Mouse (Mus musculus) urinary bladder, postnatal 36 days (tissue): ENCODE data around the gene Fbf1.
A peak's percentile ranks its signal among the peaks of the same experiment; 100 is the strongest.

Experiments used
- DNase-seq, 2 experiments: peaks; one replicate each; pipeline ENCODE4 v3.0.0; 2022; ENCODE audit warnings: low spot score in 2 of 2, mixed read lengths in 1 of 2

Gene Fbf1

DNA sequence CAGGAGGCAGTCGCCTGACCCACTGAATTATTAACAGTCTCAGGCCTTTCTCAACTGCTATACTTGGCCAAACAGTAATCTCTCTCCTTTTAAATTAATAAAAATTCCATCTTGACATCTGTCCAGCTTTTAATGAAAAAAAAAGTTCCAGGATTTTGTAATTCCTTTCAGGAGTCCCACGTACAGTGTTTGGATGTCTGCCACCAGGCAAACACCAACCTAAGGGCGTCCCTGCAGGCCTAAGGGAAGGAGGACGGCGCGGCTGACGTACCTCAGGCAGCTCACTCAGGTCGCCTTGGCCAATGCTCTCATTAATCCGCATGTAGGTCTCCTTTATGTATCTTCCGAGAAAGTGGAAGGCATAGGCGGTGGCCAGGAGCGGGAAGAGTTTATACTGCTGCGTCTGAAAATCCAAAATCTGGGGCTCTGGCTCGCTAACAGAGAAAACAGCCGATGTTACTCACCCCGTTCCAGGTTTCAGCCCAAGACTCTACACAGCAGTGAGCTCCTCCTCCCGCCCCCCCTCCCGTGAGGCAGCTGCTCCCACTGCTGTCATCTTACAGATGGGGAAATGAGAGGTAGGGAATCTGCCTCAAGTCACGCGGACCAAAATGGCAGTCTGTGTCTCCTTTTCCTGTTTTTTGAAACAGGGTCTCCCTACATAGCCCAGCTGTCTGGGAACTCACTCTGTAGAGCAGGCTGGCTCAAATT lies 10.6 kb upstream of the Fbf1 start:
- DNase-seq: no peak

DNA sequence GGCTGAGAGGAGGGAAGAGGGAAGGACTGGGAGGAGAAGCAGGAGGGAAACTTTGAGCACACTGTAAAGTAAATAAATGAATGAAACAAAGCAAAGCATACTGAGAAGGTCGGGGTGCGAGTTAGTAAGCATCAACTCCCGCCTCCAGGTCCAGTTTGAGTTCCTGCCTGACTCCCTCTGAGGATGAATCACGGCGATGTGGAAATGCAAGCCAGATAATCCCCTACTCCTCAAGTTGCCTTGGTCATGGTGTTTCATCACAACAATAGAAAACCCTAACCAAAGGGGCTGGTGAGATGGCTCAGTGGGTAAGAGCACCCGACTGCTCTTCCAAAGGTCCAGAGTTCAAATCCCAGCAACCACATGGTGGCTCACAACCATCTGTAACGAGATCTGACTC lies 8.0 kb upstream of the Fbf1 start:
- no peak for DNase-seq

DNA sequence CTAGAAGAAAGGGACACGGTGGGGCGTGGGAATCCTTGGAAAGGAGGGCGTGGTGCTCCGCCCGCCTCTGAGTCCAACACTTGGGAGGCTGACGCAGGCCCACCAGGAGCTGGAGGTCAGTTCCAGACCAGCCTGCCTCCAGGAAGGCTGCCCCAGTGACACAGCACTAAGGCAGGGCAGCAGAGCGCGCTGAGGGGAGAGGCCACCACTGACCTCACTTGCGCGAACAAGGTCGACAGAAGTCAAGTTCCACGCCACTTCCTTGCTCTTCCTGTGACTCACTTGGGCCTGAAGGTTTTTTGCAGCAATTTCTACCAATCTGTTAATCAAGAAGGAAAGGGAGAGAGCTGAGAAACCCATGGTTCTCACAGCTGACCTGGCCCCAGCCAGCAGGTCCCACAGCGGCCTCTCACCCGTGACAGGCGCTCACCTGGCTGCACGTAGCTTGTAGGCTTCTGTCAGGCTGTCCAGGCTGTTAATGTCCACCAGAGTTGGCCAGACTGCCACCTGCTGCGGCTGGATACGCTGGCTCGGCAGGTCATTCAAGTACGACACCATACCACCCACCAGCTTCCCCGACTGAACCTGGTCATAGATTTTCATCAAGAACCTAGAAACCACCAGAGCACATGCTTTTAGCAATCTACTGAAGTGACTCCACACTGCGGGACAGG lies 6.9 kb upstream of the Fbf1 start:
- DNase-seq: no peak

GRCm38 (mm10) chr11:116171959-116172358 lies 4.0 kb upstream of the Fbf1 start:
- DNase-seq: no peak

GRCm38 (mm10) chr11:116170003-116170800 lies 2.2 kb upstream of the Fbf1 start:
- no peak for DNase-seq

DNA sequence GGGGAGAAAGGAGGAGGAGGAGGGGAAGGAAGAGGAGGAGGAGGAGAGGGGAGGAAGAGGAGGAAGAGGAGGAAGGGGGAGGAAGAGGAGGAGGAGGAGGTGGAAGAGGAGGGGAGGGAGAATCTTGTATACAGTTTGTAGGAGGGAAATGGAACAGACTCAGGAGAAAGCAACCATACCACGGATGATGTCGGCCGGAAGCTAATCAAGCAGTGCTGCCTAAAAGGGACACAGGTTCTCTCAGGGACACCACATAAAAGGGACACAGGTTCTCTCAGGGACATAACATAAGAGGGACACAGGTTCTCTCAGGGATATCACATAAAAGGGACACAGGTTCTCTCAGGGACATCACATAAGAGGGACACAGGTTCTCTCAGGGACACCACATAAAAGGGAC lies 1.2 kb upstream of the Fbf1 start:
- no peak for DNase-seq

- no peak for DNase-seq
These were observed 734 bp downstream of the Fbf1 start for GRCm38 (mm10) chr11:116167232-116167631.

DNA sequence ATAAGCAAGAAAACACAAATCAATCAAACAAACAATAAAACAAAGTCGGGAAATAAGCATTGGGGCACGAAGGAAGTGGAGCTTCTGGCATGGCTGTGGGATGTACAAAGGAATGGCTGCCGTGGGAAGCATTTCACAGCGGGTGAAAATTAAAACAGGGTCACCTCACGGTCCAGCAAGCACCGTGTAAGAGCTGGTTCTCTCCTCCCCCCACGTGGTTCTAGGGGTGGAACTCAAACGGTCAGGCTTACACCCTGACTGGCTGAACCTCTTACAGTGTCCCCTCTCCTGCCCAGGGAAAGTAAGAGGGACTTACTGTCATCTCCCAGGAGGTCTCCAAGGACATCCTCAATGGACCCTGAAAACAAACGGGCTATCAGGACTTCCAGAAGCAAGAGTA lies 5.0 kb downstream of the Fbf1 start:
- no peak for DNase-seq

DNA sequence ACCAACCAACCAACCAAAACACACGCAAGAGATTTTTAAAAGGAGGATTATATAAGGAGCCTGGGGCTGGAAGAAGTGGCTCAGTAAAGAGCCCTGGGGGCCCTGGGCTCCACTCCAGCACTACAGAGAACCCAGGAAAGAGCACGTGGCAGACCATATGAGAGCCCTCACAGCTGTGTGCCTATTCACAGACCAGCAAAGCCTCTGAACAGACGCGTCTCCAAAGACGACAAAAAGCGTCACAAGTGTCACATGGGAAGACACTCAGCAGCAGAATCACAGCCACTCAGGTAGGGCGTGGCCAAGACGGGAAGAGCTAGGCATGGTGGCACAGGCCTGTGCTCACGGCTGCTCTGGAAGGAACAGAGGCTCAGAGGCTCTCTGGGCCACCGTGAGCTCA lies 5.8 kb downstream of the Fbf1 start:
- DNase-seq: no peak

- DNase-seq: peak; percentile 57 to 72
These were observed 6.7 kb downstream of the Fbf1 start for GRCm38 (mm10) chr11:116161312-116161711.

DNA sequence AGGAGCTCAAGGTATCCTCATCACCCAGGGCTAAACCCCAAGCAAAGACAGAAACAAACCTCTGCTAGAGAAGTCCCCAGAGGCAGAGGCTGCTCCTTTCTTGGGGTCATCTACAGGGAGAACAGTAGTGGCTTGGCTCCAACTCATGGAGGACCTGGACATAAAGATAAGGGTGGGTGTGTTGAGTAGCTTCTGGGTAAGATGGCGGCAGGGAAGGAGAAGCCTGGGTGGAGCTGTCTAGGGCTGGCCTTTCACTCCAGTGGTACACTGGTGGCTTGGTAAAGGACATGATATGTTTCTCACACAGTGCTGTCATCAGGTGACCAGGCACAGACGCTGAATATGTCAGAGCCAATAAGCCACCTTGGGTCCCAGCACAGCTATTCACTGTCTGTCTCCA lies 17.0 kb downstream of the Fbf1 start:
- no peak for DNase-seq

GRCm38 (mm10) chr11:116149341-116149740 lies 18.6 kb downstream of the Fbf1 start:
- DNase-seq: no peak

DNA sequence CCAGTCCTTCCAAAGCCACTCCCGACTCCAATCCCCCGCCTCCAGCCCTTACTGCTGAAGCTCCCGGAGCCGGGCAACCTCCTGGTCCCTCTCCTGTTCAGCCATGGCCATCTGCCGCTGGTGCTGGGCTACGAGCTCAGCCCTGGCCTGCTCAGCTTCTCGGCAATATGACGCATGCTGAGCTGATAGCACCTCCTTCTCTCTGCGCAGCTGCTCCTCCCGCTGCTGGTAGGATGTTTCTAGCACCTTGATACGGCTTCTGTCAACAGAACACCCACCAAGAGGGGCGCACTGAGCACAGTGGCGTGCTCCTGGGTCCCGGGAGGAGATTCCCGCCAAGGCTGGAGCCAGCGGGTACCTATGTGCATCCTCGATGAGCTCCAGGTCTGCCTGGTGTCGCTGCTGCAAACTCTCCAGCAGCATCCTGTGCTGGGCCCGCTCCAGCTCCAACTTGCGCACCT lies 19.2 kb downstream of the Fbf1 start:
- DNase-seq: no peak

DNA sequence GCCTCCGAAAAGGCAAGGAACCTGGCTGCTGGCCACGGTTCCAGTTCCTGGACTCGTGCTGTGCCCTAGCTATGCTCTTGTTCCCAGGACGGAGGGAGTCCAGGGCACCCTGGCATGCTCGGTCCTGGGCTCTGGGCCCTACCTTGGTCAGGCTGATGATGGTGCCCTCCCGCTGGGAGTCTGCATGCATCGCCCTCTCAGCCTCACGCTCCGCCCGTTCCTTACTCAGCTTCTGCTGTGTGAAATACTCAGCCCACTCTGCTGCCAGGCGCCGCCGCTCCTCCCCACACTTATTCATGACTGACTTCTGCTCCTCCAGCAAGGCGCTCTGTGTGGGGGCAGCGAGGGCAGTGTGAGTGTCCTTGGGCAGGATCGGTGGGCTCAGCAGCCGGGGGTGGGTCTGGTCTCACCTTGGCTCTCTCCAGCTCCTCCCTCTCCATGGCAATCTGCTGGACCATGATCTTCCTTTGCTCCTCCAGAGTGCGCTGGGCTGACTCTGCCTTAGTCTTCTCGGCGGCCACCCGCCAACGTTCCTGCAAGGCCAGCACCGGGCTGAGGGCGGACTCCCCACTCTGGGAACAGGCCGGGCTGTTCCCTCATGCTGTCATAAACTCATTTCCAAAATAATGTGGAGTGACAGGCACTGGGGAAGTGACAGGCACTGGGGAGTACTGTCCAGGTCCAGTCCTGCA lies 21.5 kb downstream of the Fbf1 start:
- DNase-seq: peak in 1 of 2 experiments; percentile 31

DNA sequence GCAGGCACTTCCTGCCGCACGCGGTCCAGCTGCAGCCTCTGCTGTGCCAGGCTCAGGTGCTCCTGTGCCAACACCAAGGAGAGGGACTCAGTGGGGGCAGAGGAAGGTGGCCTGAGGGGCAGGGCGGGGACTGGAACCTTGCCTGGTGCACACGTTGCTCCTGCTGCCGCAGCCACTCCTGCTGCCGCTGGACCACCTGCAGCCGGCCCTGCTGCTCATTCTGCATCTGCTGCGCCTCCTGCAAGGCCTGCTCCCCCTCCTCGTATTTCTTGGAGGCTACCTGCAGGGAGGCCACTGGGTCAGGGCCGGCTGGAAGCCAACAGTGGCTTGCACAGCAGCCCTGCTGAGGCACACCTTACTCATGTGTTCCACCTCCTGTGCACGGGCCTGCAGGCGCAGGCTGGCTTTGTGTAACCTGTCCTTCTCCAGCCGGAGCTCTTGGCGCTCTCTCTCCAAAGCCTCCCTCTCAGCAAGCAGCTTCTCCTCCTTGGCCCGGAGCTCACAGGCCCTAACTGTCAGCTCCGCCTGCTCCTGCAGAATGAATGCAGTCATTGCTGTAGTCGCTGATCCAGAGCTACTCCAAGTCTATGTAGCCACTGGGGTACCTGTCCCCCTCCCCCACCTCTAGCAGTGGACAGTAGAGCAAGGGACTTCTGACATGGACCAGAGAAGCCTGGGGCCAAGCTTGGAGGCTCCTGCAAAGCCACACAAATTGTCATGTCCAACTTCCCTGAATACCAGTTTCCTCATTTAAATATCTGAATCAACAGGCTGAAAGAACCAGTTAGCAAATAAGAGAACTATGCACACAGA lies 22.3 kb downstream of the Fbf1 start:
- DNase-seq: no peak

- no peak for DNase-seq
These were observed 24.5 kb downstream of the Fbf1 start for GRCm38 (mm10) chr11:116143468-116143867.

DNA sequence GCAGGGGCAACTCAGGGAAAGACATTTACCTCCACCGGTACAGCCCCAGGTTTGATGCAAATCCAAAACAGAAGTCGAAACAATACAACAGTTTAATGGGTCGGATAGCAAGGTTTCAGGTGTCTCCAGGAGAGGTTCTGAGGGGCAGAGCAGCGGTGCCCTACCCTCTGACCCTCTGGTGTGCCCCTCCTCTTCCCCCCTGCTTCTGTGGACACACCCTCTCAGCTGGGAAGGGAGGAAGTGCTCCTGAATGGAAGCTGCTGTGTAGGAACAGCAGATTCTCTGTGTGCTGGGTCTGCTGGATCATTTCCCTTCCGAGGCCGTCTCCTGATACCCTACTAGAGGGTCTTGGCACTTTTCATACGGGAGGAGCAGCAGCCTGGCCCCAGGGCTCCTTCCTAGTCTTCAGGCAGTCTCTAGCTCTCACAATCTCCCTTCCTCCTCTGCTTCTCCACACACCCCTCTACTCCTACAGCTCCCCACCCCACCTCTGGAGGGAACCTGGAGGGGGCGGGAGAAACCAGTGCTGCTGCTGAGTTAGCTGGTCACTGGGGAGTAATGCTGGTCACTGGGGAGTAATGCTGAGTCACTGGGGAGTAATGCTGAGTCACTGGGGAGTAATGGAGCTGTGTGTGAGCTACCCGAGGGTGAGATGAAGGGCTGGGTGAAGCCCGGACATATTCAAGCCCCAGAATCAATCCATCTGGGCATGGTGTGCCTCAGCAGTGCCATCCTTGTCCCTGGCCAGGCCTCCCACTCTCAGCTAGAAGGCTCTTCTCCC lies 25.6 kb downstream of the Fbf1 start:
- DNase-seq: no peak

DNA sequence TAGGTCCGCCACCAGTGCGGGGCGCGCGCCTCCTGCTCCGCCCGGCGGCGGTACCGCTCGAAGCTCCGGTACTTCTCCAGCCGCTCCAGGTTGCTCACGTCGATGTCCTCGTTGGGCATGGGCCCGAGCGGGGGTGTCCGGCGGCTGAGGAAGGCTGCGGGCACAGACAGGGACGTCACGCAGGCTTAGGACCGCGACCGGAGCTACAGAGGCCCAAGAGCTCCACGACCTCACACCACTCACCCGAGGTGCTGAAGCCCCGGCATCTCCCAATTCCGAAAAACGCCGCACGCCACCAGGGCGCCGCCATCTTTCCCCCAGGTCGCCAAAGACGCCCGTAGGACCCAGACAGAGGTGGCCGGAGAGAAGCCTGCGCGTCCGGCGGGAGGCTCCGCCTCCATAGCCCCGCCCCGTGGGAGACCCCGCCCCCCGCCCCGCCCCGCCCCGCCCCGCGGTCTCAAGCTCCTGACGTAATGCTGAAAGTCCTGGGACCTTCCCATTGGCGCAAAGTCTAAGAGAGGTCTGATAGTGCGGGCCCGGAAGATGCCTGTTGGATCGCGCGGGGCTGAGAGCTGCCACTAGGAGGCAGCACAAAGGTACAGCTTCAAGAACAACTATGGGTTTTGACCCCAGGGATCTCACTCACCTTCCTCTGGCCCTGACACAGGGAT lies 29.4 kb downstream of the Fbf1 start, which contains the start of gene Mrpl38:
Gene Mrpl38 (minus strand): TSS at position 401 of the 671 bp plus-strand sequence.
- peak; percentile 77 to 87 for DNase-seq

- DNase-seq: no peak
These were observed 29.9 kb downstream of the Fbf1 start for GRCm38 (mm10) chr11:116138096-116138467.

GRCm38 (mm10) chr11:116134171-116134570 lies 33.8 kb downstream of the Fbf1 start:
- no peak for DNase-seq
